Mouse (Mus musculus) heart, embryonic 16.5 days (tissue): ENCODE data around the gene Creld1. TPM values are rescaled to one million over a fixed set of nuclear protein-coding genes. Genes with fewer than 3 reads are reported as not detected.

Experiments
- ATAC-seq: fragments of 200-750 bp; cut with Nextera tagmentation; replicated peaks from 2 replicates; pipeline ENCODE4 v1.8.0; 2017; ENCODE audit warnings: moderate number of reproducible peaks; ENCODE audit not compliant: insufficient read depth, low FRiP score; ENCODE audit errors: extremely low read depth
- H3K27ac ChIP-seq: fragments of 300-500 bp; sonication (generic); 2 replicates; pipeline ENCODE4 v1.5.1; 2014; ENCODE audit warnings: mild to moderate bottlenecking, low read length, control low read depth, moderate library complexity
- H3K27me3 ChIP-seq: fragments of 300-500 bp; sonication (generic); 2 replicates; pipeline ENCODE4 v1.6.1; 2014; ENCODE audit warnings: low read length, mixed read lengths; ENCODE audit not compliant: control insufficient read depth, insufficient read depth
- H3K36me3 ChIP-seq: fragments of 300-500 bp; sonication (generic); 2 replicates; pipeline ENCODE4 v1.6.1; 2014; ENCODE audit not compliant: control insufficient read depth, insufficient read depth
- H3K4me1 ChIP-seq: fragments of 300-500 bp; sonication (generic); 2 replicates; pipeline ENCODE4 v1.6.1; 2014; ENCODE audit warnings: low read length, mixed read lengths; ENCODE audit not compliant: control insufficient read depth, insufficient read depth
- H3K4me2 ChIP-seq: fragments of 300-500 bp; sonication (generic); 2 replicates; pipeline ENCODE4 v1.6.1; 2014; ENCODE audit warnings: low read depth, mild to moderate bottlenecking, control low read depth, low read length
- H3K4me3 ChIP-seq: fragments of 300-500 bp; sonication (generic); 2 replicates; pipeline ENCODE4 v1.5.1; 2014; ENCODE audit warnings: mild to moderate bottlenecking, control low read depth, low read length
- H3K9ac ChIP-seq: fragments of 300-500 bp; sonication (generic); 2 replicates; pipeline ENCODE4 v1.6.1; 2014; ENCODE audit warnings: low read length, control low read depth
- H3K9me3 ChIP-seq: fragments of 300-500 bp; sonication (generic); replicated peaks from 2 replicates; pipeline ENCODE4 v1.6.1; 2016; ENCODE audit warnings: low read length; ENCODE audit not compliant: control insufficient read depth
- WGBS: fragments of 180-500 bp; shearing (Covaris S2); extraction: QIAGEN DNeasy Blood & Tissue Kit; methylation state at CpG from one replicate; pipeline ENCODE4 v1.1.7; 2014; 5-methylcytosine and 5-hydroxymethylcytosine counted together
- polyA plus RNA-seq: library from polyadenylated mRNA; unstranded; fragments of >200 nt; fragmentation: Nextera tagmentation; extraction: Ambion mirVana; gene quantifications from 2 replicates; pipeline ENCODE4 v1.2.1, GENCODE M21; 2015

Creld1 gene
- polyA plus RNA-seq, 1 experiment from 2014 or later: 44.8 TPM

- no peak overlapping the region for H3K27ac ChIP-seq
- ATAC-seq: no peak
- H3K4me2 ChIP-seq: no peak overlapping the region
- WGBS: 54% methylated on average over 5 of the region's 5 CpGs
- peaks cover 3% of the 10 kb centered on the region for H3K27me3 ChIP-seq
- H3K36me3 ChIP-seq: no peaks in the 10 kb centered on the region
- H3K4me1 ChIP-seq: peaks cover 4% of the 10 kb centered on the region; the same call in 1 of the 2 replicates
- H3K9me3 ChIP-seq: no peaks in the 10 kb centered on the region
- H3K9ac ChIP-seq: no peak overlapping the region
- no peak overlapping the region for H3K4me3 ChIP-seq
Observed at GRCm38 (mm10) chr6:113465602-113466001, 17.5 kb upstream of the Creld1 start.

GRCm38 (mm10) chr6:113468512-113468911 is 14.6 kb upstream of the Creld1 start:
- peaks cover 19% of the 10 kb centered on the region for H3K4me1 ChIP-seq
- no peak for ATAC-seq
- H3K9ac ChIP-seq: no peak overlapping the region
- WGBS: 65% methylated on average over 3 of the region's 3 CpGs
- no peak overlapping the region for H3K4me2 ChIP-seq
- no peaks in the 10 kb centered on the region for H3K9me3 ChIP-seq
- no peak overlapping the region for H3K4me3 ChIP-seq
- H3K27me3 ChIP-seq: peaks cover 3% of the 10 kb centered on the region
- H3K27ac ChIP-seq: no peak overlapping the region
- H3K36me3 ChIP-seq: no peaks in the 10 kb centered on the region

GRCm38 (mm10) chr6:113469021-113469420 is 14.1 kb upstream of the Creld1 start:
- Histone ChIP-seq H3K4me2 (peak overlapping the region; percentile 71), H3K9ac (peak overlapping the region; percentile 55)
- 6% methylated on average over 9 of the region's 9 CpGs for WGBS

GRCm38 (mm10) chr6:113469432-113469831 is 13.7 kb upstream of the Creld1 start:
- Histone ChIP-seq H3K27ac (no peak overlapping the region), H3K36me3 (no peaks in the 10 kb centered on the region), H3K9ac (peak overlapping the region; percentile 55), H3K4me1 (peaks cover 19% of the 10 kb centered on the region), H3K27me3 (peaks cover 3% of the 10 kb centered on the region), H3K4me3 (peak overlapping the region; percentile 46), H3K9me3 (no peaks in the 10 kb centered on the region), H3K4me2 (peak overlapping the region; percentile 71)
- WGBS: 2% methylated on average over 29 of the region's 31 CpGs
- peak; percentile 56 for ATAC-seq

More at GRCm38 (mm10) chr6:113469021-113469420, 14.1 kb upstream of the Creld1 start:
- peaks cover 19% of the 10 kb centered on the region for H3K4me1 ChIP-seq
- no peaks in the 10 kb centered on the region for H3K36me3 ChIP-seq
- H3K9me3 ChIP-seq: no peaks in the 10 kb centered on the region
- no peak overlapping the region for H3K27ac ChIP-seq
- peak; percentile 64 for ATAC-seq
- H3K4me3 ChIP-seq: peak overlapping the region; percentile 46
- peaks cover 3% of the 10 kb centered on the region for H3K27me3 ChIP-seq

GRCm38 (mm10) chr6:113471297-113471936 is 11.7 kb upstream of the Creld1 start, which contains the start of gene Il17rc:
Il17rc (plus strand) TSS chr6:113471427.
- peak within 1 kb of the TSS; percentile 76 for H3K9ac ChIP-seq
- H3K27me3 ChIP-seq: peaks cover 3% of the 10 kb centered on the region; the same call in 1 of the 2 replicates
- H3K4me2 ChIP-seq: peak within 1 kb of the TSS; percentile 68
- H3K4me3 ChIP-seq: peak within 1 kb of the TSS; percentile 49
- 16% methylated on average over 12 of the region's 12 CpGs for WGBS
- H3K4me1 ChIP-seq: peaks cover 19% of the 10 kb centered on the region
- peak within 1 kb of the TSS; percentile 69 for H3K27ac ChIP-seq
- no peaks in the 10 kb centered on the region for H3K36me3 ChIP-seq
- H3K9me3 ChIP-seq: no peaks in the 10 kb centered on the region
- ATAC-seq: peak; percentile 66

GRCm38 (mm10) chr6:113472061-113472460 is 11.0 kb upstream of the Creld1 start:
- WGBS: 68% methylated on average over 10 of the region's 10 CpGs
- Histone ChIP-seq H3K36me3 (no peaks in the 10 kb centered on the region), H3K4me3 (peak overlapping the region; percentile 49), H3K27ac (no peak overlapping the region; the same call in 1 of the 2 replicates), H3K9me3 (no peaks in the 10 kb centered on the region), H3K4me2 (peak overlapping the region; percentile 68), H3K27me3 (peaks cover 3% of the 10 kb centered on the region; the same call in 1 of the 2 replicates), H3K9ac (no peak overlapping the region; the same call in 1 of the 2 replicates), H3K4me1 (peaks cover 19% of the 10 kb centered on the region)
- no peak for ATAC-seq

- Histone ChIP-seq H3K4me1 (peaks cover 19% of the 10 kb centered on the region), H3K9ac (no peak overlapping the region), H3K4me2 (no peak overlapping the region), H3K4me3 (no peak overlapping the region), H3K9me3 (no peaks in the 10 kb centered on the region), H3K27me3 (peaks cover 3% of the 10 kb centered on the region; the same call in 1 of the 2 replicates), H3K27ac (no peak overlapping the region), H3K36me3 (no peaks in the 10 kb centered on the region)
- ATAC-seq: no peak
- 68% methylated on average over 2 of the region's 2 CpGs for WGBS
Observed at GRCm38 (mm10) chr6:113473246-113473645, 9.9 kb upstream of the Creld1 start.

- Histone ChIP-seq H3K27me3 (peaks cover 3% of the 10 kb centered on the region; the same call in 1 of the 2 replicates), H3K4me3 (no peak overlapping the region)
Observed at GRCm38 (mm10) chr6:113473715-113474114, 9.4 kb upstream of the Creld1 start.

GRCm38 (mm10) chr6:113477353-113477752 is 5.7 kb upstream of the Creld1 start:
- no peaks in the 10 kb centered on the region for H3K27me3 ChIP-seq

More at GRCm38 (mm10) chr6:113473715-113474114, 9.4 kb upstream of the Creld1 start:
- H3K4me1 ChIP-seq: peaks cover 19% of the 10 kb centered on the region
- H3K36me3 ChIP-seq: no peaks in the 10 kb centered on the region
- H3K9ac ChIP-seq: no peak overlapping the region
- WGBS: 61% methylated on average over 6 of the region's 6 CpGs
- H3K27ac ChIP-seq: no peak overlapping the region
- ATAC-seq: no peak
- H3K9me3 ChIP-seq: no peaks in the 10 kb centered on the region
- no peak overlapping the region for H3K4me2 ChIP-seq

More at GRCm38 (mm10) chr6:113477353-113477752, 5.7 kb upstream of the Creld1 start:
- Histone ChIP-seq H3K36me3 (no peaks in the 10 kb centered on the region), H3K9me3 (no peaks in the 10 kb centered on the region), H3K9ac (no peak overlapping the region), H3K4me2 (no peak overlapping the region), H3K4me3 (no peak overlapping the region), H3K4me1 (peaks cover 19% of the 10 kb centered on the region), H3K27ac (no peak overlapping the region)
- 47% methylated on average over 7 of the region's 7 CpGs for WGBS
- ATAC-seq: no peak
